Mouse (Mus musculus) erythroblast, adult 5-6 weeks (primary cell): ENCODE data around the gene Serpinb7. TPM values are rescaled to one million over a fixed set of nuclear protein-coding genes. Genes with fewer than 3 reads are reported as not detected.

ENCODE experiments used
- ATAC-seq: replicated peaks from 2 replicates; pipeline ENCODE4 v1.8.0; 2016; ENCODE audit warnings: moderate number of reproducible peaks, mild to moderate bottlenecking, moderate TSS enrichment, inconsistent platforms; ENCODE audit not compliant: poor library complexity, low FRiP score, severe bottlenecking
- total RNA-seq, 2 experiments: library from RNA; stranded (forward) in 1 of 2; stranded (reverse) in 1 of 2; fragments of 150-400 nt in 1 of 2; fragments of 200-764, 138-1000 nt in 1 of 2; gene quantifications; 2 replicates each; pipeline versions ENCODE4 v1.2.3 to v1.2.4; 2015 to 2017; ENCODE audit warnings: low replicate concordance in 2 of 2

Serpinb7 gene
- total RNA-seq, 2 experiments from 2014 or later: not detected

- ATAC-seq: no peak
Observed at GRCm38 (mm10) chr1:107479909-107480308, 80.5 kb downstream of the Serpinb7 start.

- no peak; the same call in 1 of the 2 replicates for ATAC-seq
Observed at GRCm38 (mm10) chr1:107481452-107481851, 82.0 kb downstream of the Serpinb7 start.

- no peak for ATAC-seq
Observed at GRCm38 (mm10) chr1:107489577-107489976, 90.1 kb downstream of the Serpinb7 start.

- no peak for ATAC-seq
Observed at GRCm38 (mm10) chr1:107496789-107497188, 97.3 kb downstream of the Serpinb7 start.

- no peak for ATAC-seq
Observed at GRCm38 (mm10) chr1:107502025-107502424, 102.6 kb downstream of the Serpinb7 start.

Other genes with a start within 250 kb of the Serpinb7 start
- not detected in 2 replicates for gene Serpinb3b, start 121.3 kb upstream of the Serpinb7 start, total RNA-seq (2015; ENCODE audit: low replicate concordance)
- not detected in 2 replicates for gene Serpinb3b, start 121.3 kb upstream of the Serpinb7 start, total RNA-seq (2017; ENCODE audit: low replicate concordance)
- gene Serpinb3c, start 121.3 kb upstream of the Serpinb7 start, total RNA-seq (2015; ENCODE audit: low replicate concordance): not detected in 2 replicates
- gene Serpinb3c, start 121.3 kb upstream of the Serpinb7 start, total RNA-seq (2017; ENCODE audit: low replicate concordance): not detected in 2 replicates
- not detected in 2 replicates for gene Serpinb11, start 38.5 kb upstream of the Serpinb7 start, total RNA-seq (2015; ENCODE audit: low replicate concordance)
- gene Serpinb11, start 38.5 kb upstream of the Serpinb7 start, total RNA-seq (2017; ENCODE audit: low replicate concordance): not detected in 2 replicates
- 0.38 and 0.63 TPM in 2 replicates for gene Serpinb2, start 111.8 kb downstream of the Serpinb7 start, total RNA-seq (2015; ENCODE audit: low replicate concordance)
- gene Serpinb2, start 111.8 kb downstream of the Serpinb7 start, total RNA-seq (2017; ENCODE audit: low replicate concordance): 0.51 and 1.7 TPM in 2 replicates
- gene Serpinb8, start 190.4 kb downstream of the Serpinb7 start, total RNA-seq (2015; ENCODE audit: low replicate concordance): not detected in 2 replicates
- gene Serpinb8, start 190.4 kb downstream of the Serpinb7 start, total RNA-seq (2017; ENCODE audit: low replicate concordance): 0.17 TPM in 1 of 2 replicates, not detected in the other